Mouse (Mus musculus): Measurements from ENCODE around the gene Olfr1410.

- TF ChIP-seq GATA1 (IDR thresholded peaks at IDR 0.05; ENCODE audit: borderline replicate concordance, low read length) (no peak), FLI1 (IDR thresholded peaks at IDR 0.05; ENCODE audit: low read length) (no peak)
These were observed 8.9 kb downstream of the Olfr1410 start for GRCm38 (mm10) chr1:92614516-92614915.

Data from megakaryocyte, embryonic 14.5 days (primary cell).